Mouse (Mus musculus): ENCODE data around the gene Dpp6. TPM values are rescaled to one million over a fixed set of nuclear protein-coding genes. Genes with fewer than 3 reads are reported as not detected.

Gene Dpp6
- polyA plus RNA-seq, 1 experiment from 2014 or later: 1.0 TPM

DNA sequence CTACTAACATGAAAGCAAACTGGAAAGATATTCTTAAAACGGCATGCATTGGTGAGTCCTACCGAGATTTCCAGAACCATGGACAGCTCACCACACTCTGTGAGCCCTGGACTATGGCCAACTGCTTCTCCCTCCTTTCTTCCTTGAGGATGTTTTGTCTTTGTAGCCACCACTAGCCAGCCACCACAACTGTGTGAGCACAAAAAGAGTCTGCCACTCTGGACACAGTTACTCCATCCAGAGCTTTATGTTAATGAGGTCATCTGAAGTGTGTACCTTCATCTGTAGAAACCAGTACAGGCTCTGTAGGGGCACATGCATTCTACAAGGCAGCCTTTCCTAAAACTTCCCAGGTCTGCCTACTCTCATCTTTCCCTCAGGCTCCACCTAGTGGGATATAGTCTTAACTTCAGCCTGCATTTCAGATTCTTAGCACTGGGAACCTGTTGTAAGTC, 727.8 kb downstream of the Dpp6 start:
- no peak for ATAC-seq (ENCODE audit: low FRiP score, low TSS enrichment)
- Histone ChIP-seq H3K4me2 (replicated peaks; ENCODE audit: low read depth) (no peak overlapping the region), H3K4me1 (replicated peaks; ENCODE audit: control insufficient read depth, insufficient read depth) (no peaks in the 10 kb centered on the region), H3K27ac (replicated peaks) (no peak overlapping the region), H3K4me3 (ENCODE audit: low read depth, low read length) (no peak overlapping the region), H3K36me3 (ENCODE audit: control insufficient read depth, insufficient read depth, low read length) (no peaks in the 10 kb centered on the region), H3K27me3 (ENCODE audit: control insufficient read depth, insufficient read depth, low read length) (no peaks in the 10 kb centered on the region), H3K9me3 (ENCODE audit: control insufficient read depth, low read length) (no peaks in the 10 kb centered on the region), H3K9ac (ENCODE audit: low read length) (no peak overlapping the region)
- WGBS: 9% methylated on average over 2 of the region's 2 CpGs
- DNase-seq (ENCODE audit: low spot score): peak; percentile 46
- TF ChIP-seq EP300 (optimal IDR thresholded peaks at IDR 0.05): no peak
- TF ChIP-seq CTCF (IDR thresholded peaks at IDR 0.05; ENCODE audit: low read depth): peak; percentile 53

GRCm38 (mm10) chr5:27549291-27549690, 732.3 kb downstream of the Dpp6 start:
- H3K27ac ChIP-seq (replicated peaks): no peak overlapping the region
- no peaks in the 10 kb centered on the region for H3K27me3 ChIP-seq (ENCODE audit: control insufficient read depth, insufficient read depth, low read length)
- no peaks in the 10 kb centered on the region for H3K36me3 ChIP-seq (ENCODE audit: control insufficient read depth, insufficient read depth, low read length)
- no peak overlapping the region for H3K4me3 ChIP-seq (ENCODE audit: low read depth, low read length)
- H3K4me2 ChIP-seq (replicated peaks; ENCODE audit: low read depth): no peak overlapping the region
- no peak overlapping the region for H3K9ac ChIP-seq (ENCODE audit: low read length)
- no peaks in the 10 kb centered on the region for H3K9me3 ChIP-seq (ENCODE audit: control insufficient read depth, low read length)
- no peak for ATAC-seq (ENCODE audit: low FRiP score, low TSS enrichment)
- H3K4me1 ChIP-seq (replicated peaks; ENCODE audit: control insufficient read depth, insufficient read depth): no peaks in the 10 kb centered on the region
- 81% methylated on average over 4 of the region's 4 CpGs for WGBS
- no peak for TF ChIP-seq EP300 (optimal IDR thresholded peaks at IDR 0.05)
- TF ChIP-seq CTCF (IDR thresholded peaks at IDR 0.05; ENCODE audit: low read depth): no peak
- no peak for DNase-seq (ENCODE audit: low spot score)

DNA sequence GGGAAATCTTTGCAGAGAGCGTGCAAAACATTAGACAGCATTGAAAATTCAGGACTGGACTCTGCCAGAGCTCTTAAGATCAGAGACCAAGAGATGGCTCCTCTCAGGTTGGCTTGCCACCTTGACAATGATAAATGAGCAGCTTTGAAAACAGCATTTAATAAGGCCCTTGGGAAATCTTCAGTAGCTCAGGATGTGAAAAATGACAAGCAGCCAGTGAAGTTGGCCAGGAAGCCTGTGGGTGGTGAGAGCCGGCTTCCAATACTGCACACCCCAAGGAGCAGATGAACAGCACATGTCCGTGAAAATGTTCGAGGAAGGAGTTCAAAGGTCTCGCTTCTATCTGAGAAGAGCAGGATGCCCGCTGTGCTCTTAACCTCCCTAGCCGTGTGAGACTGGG, 748.7 kb downstream of the Dpp6 start:
- H3K27me3 ChIP-seq (ENCODE audit: control insufficient read depth, insufficient read depth, low read length): no peaks in the 10 kb centered on the region
- DNase-seq (ENCODE audit: low spot score): no peak
- H3K4me2 ChIP-seq (replicated peaks; ENCODE audit: low read depth): no peak overlapping the region
- no peak overlapping the region for H3K27ac ChIP-seq (replicated peaks)
- no peaks in the 10 kb centered on the region for H3K36me3 ChIP-seq (ENCODE audit: control insufficient read depth, insufficient read depth, low read length)
- no peak overlapping the region for H3K9ac ChIP-seq (ENCODE audit: low read length)
- 64% methylated on average over 7 of the region's 7 CpGs for WGBS
- H3K4me3 ChIP-seq (ENCODE audit: low read depth, low read length): no peak overlapping the region
- no peaks in the 10 kb centered on the region for H3K9me3 ChIP-seq (ENCODE audit: control insufficient read depth, low read length)
- TF ChIP-seq EP300 (optimal IDR thresholded peaks at IDR 0.05) (no peak), CTCF (IDR thresholded peaks at IDR 0.05; ENCODE audit: low read depth) (no peak)
- no peaks in the 10 kb centered on the region for H3K4me1 ChIP-seq (replicated peaks; ENCODE audit: control insufficient read depth, insufficient read depth)
- ATAC-seq (ENCODE audit: low FRiP score, low TSS enrichment): no peak

GRCm38 (mm10) chr5:27587970-27588758, 771.2 kb downstream of the Dpp6 start:
- no peak for ATAC-seq (ENCODE audit: low FRiP score, low TSS enrichment)
- Histone ChIP-seq H3K27ac (replicated peaks) (no peak overlapping the region), H3K9me3 (ENCODE audit: control insufficient read depth, low read length) (no peaks in the 10 kb centered on the region), H3K27me3 (ENCODE audit: control insufficient read depth, insufficient read depth, low read length) (no peaks in the 10 kb centered on the region), H3K36me3 (ENCODE audit: control insufficient read depth, insufficient read depth, low read length) (no peaks in the 10 kb centered on the region), H3K4me2 (replicated peaks; ENCODE audit: low read depth) (no peak overlapping the region), H3K4me3 (ENCODE audit: low read depth, low read length) (no peak overlapping the region), H3K9ac (ENCODE audit: low read length) (no peak overlapping the region), H3K4me1 (replicated peaks; ENCODE audit: control insufficient read depth, insufficient read depth) (no peaks in the 10 kb centered on the region)
- 38% methylated on average over 8 of the region's 8 CpGs for WGBS
- DNase-seq (ENCODE audit: low spot score): no peak
- TF ChIP-seq CTCF (IDR thresholded peaks at IDR 0.05; ENCODE audit: low read depth): no peak
- TF ChIP-seq EP300 (optimal IDR thresholded peaks at IDR 0.05): no peak

- Histone ChIP-seq H3K4me3 (ENCODE audit: low read depth, low read length) (no peak overlapping the region), H3K27me3 (ENCODE audit: control insufficient read depth, insufficient read depth, low read length) (no peaks in the 10 kb centered on the region), H3K4me1 (replicated peaks; ENCODE audit: control insufficient read depth, insufficient read depth) (no peaks in the 10 kb centered on the region), H3K36me3 (ENCODE audit: control insufficient read depth, insufficient read depth, low read length) (no peaks in the 10 kb centered on the region), H3K27ac (replicated peaks) (no peak overlapping the region), H3K4me2 (replicated peaks; ENCODE audit: low read depth) (no peak overlapping the region), H3K9ac (ENCODE audit: low read length) (no peak overlapping the region), H3K9me3 (ENCODE audit: control insufficient read depth, low read length) (no peaks in the 10 kb centered on the region)
- 74% methylated on average over 1 of the region's 1 CpGs for WGBS
- TF ChIP-seq CTCF (IDR thresholded peaks at IDR 0.05; ENCODE audit: low read depth): no peak
- TF ChIP-seq EP300 (optimal IDR thresholded peaks at IDR 0.05): no peak
- ATAC-seq (ENCODE audit: low FRiP score, low TSS enrichment) (no peak), DNase-seq (ENCODE audit: low spot score) (no peak)
Measured at GRCm38 (mm10) chr5:27604132-27604531, 787.1 kb downstream of the Dpp6 start.

GRCm38 (mm10) chr5:27615769-27616168, 798.8 kb downstream of the Dpp6 start:
- WGBS: 26% methylated on average over 7 of the region's 7 CpGs
- ATAC-seq (ENCODE audit: low FRiP score, low TSS enrichment) (no peak), DNase-seq (ENCODE audit: low spot score) (peak; percentile 39)
- Histone ChIP-seq H3K4me3 (ENCODE audit: low read depth, low read length) (no peak overlapping the region), H3K4me1 (replicated peaks; ENCODE audit: control insufficient read depth, insufficient read depth) (no peaks in the 10 kb centered on the region), H3K36me3 (ENCODE audit: control insufficient read depth, insufficient read depth, low read length) (no peaks in the 10 kb centered on the region), H3K27me3 (ENCODE audit: control insufficient read depth, insufficient read depth, low read length) (no peaks in the 10 kb centered on the region), H3K9ac (ENCODE audit: low read length) (no peak overlapping the region), H3K9me3 (ENCODE audit: control insufficient read depth, low read length) (no peaks in the 10 kb centered on the region), H3K27ac (replicated peaks) (no peak overlapping the region), H3K4me2 (replicated peaks; ENCODE audit: low read depth) (no peak overlapping the region)
- TF ChIP-seq EP300 (optimal IDR thresholded peaks at IDR 0.05) (no peak), CTCF (IDR thresholded peaks at IDR 0.05; ENCODE audit: low read depth) (peak; percentile 77)
